Mouse (Mus musculus): ENCODE measurements around the gene Peg3. TPM values are rescaled to one million over a fixed set of nuclear protein-coding genes. Genes with fewer than 3 reads are reported as not detected.
"Not testable (repeated sequence)": the region's sequence is repeated elsewhere in the genome, so short reads cannot be mapped to it uniquely, and the experiment has no call there.

Gene Peg3
- polyA plus RNA-seq (2015; fragmentation: Nextera tagmentation; extraction: Ambion mirVana): 51.1 and 58.7 TPM in 2 replicates

GRCm38 (mm10) chr7:6730241-6730640, at the start of gene Peg3, which contains the start of gene Usp29:
Gene Peg3, minus strand, starts transcription at chr7:6730431.
Gene Usp29, plus strand, starts transcription at chr7:6730578.
- peaks cover 19% of the 10 kb centered on the region for H3K9me3 ChIP-seq
- no peaks in the 10 kb centered on the region for H3K27me3 ChIP-seq
- peaks cover 5% of the 10 kb centered on the region; the same call in 1 of the 2 replicates for H3K36me3 ChIP-seq
- H3K27ac ChIP-seq (replicated peaks): peak within 1 kb of the TSS; percentile 98
- WGBS: 50% methylated on average over 24 of the region's 24 CpGs
- H3K4me1 ChIP-seq: no peaks in the 10 kb centered on the region; the same call in 1 of the 2 replicates
- peak; percentile 42 for ATAC-seq (replicated peaks)
- H3K4me3 ChIP-seq: peak within 1 kb of the TSS; percentile 60
- H3K9ac ChIP-seq (replicated peaks): peak within 1 kb of the TSS; percentile 64
- peak within 1 kb of the TSS; percentile 52 for H3K4me2 ChIP-seq (replicated peaks)

- peaks cover 20% of the 10 kb centered on the region for H3K4me1 ChIP-seq
- no peak overlapping the region for H3K27ac ChIP-seq (replicated peaks)
- no peaks in the 10 kb centered on the region for H3K9me3 ChIP-seq
- no peaks in the 10 kb centered on the region for H3K36me3 ChIP-seq
- no peaks in the 10 kb centered on the region for H3K27me3 ChIP-seq
- H3K4me2 ChIP-seq (replicated peaks): no peak overlapping the region
- H3K9ac ChIP-seq (replicated peaks): no peak overlapping the region
- 90% methylated on average over 5 of the region's 5 CpGs for WGBS
- H3K4me3 ChIP-seq: no peak overlapping the region
- no peak for ATAC-seq (replicated peaks)
Observed at GRCm38 (mm10) chr7:6779172-6779571, 48.9 kb upstream of the Peg3 start.

- no peak overlapping the region for H3K27ac ChIP-seq (replicated peaks)
- H3K4me2 ChIP-seq (replicated peaks): no peak overlapping the region
- no peak overlapping the region for H3K9ac ChIP-seq (replicated peaks)
- ATAC-seq (replicated peaks): no peak
- no peaks in the 10 kb centered on the region for H3K27me3 ChIP-seq
- WGBS: 62% methylated on average over 4 of the region's 4 CpGs
- no peaks in the 10 kb centered on the region for H3K9me3 ChIP-seq
- peaks cover 18% of the 10 kb centered on the region for H3K4me1 ChIP-seq
- no peaks in the 10 kb centered on the region for H3K36me3 ChIP-seq
- H3K4me3 ChIP-seq: no peak overlapping the region
Observed at GRCm38 (mm10) chr7:6777689-6778088, 47.5 kb upstream of the Peg3 start.

GRCm38 (mm10) chr7:6777107-6777506, 46.9 kb upstream of the Peg3 start:
- 57% methylated on average over 2 of the region's 2 CpGs for WGBS
- Histone ChIP-seq H3K27ac (replicated peaks) (peak overlapping the region; percentile 6; the same call in 1 of the 2 replicates), H3K4me2 (replicated peaks) (no peak overlapping the region)

GRCm38 (mm10) chr7:6776314-6777059, 46.3 kb upstream of the Peg3 start:
- ATAC-seq (replicated peaks): no peak
- Histone ChIP-seq H3K9me3 (no peaks in the 10 kb centered on the region), H3K9ac (replicated peaks) (no peak overlapping the region), H3K27ac (replicated peaks) (peak overlapping the region; percentile 6; the same call in 1 of the 2 replicates), H3K4me3 (no peak overlapping the region), H3K27me3 (no peaks in the 10 kb centered on the region), H3K4me2 (replicated peaks) (no peak overlapping the region), H3K4me1 (peaks cover 15% of the 10 kb centered on the region), H3K36me3 (no peaks in the 10 kb centered on the region)
- 83% methylated on average over 10 of the region's 10 CpGs for WGBS

More at GRCm38 (mm10) chr7:6777107-6777506, 46.9 kb upstream of the Peg3 start:
- no peak for ATAC-seq (replicated peaks)
- Histone ChIP-seq H3K4me1 (peaks cover 18% of the 10 kb centered on the region), H3K9me3 (no peaks in the 10 kb centered on the region), H3K36me3 (no peaks in the 10 kb centered on the region), H3K4me3 (no peak overlapping the region), H3K9ac (replicated peaks) (no peak overlapping the region), H3K27me3 (no peaks in the 10 kb centered on the region)

- not testable (repeated sequence) for H3K4me3 ChIP-seq; H3K9ac ChIP-seq (replicated peaks); H3K9me3 ChIP-seq; H3K27me3 ChIP-seq; ATAC-seq (replicated peaks); H3K27ac ChIP-seq (replicated peaks); H3K4me2 ChIP-seq (replicated peaks); H3K36me3 ChIP-seq
- H3K4me1 ChIP-seq: peaks cover 17% of the 10 kb centered on the region
- 81% methylated on average over 11 of the region's 11 CpGs for WGBS
Observed at GRCm38 (mm10) chr7:6773865-6774413, 43.7 kb upstream of the Peg3 start.

GRCm38 (mm10) chr7:6770286-6770685, 40.1 kb upstream of the Peg3 start:
- no peaks in the 10 kb centered on the region for H3K36me3 ChIP-seq
- no peaks in the 10 kb centered on the region for H3K27me3 ChIP-seq
- no peak overlapping the region for H3K9ac ChIP-seq (replicated peaks)
- H3K4me3 ChIP-seq: no peak overlapping the region
- WGBS: 10% methylated on average over 8 of the region's 8 CpGs
- H3K27ac ChIP-seq (replicated peaks): no peak overlapping the region
- H3K9me3 ChIP-seq: no peaks in the 10 kb centered on the region
- no peak overlapping the region for H3K4me2 ChIP-seq (replicated peaks)
- ATAC-seq (replicated peaks): 0 out of 2 replicates have a peak, but pooled peaks have one; percentile 29
- peaks cover 5% of the 10 kb centered on the region; the same call in 1 of the 2 replicates for H3K4me1 ChIP-seq

- ATAC-seq (replicated peaks): no peak
- no peaks in the 10 kb centered on the region for H3K9me3 ChIP-seq
- no peak overlapping the region for H3K4me2 ChIP-seq (replicated peaks)
- WGBS: 68% methylated on average over 5 of the region's 5 CpGs
- no peak overlapping the region for H3K4me3 ChIP-seq
- peaks cover 3% of the 10 kb centered on the region; the same call in 1 of the 2 replicates for H3K4me1 ChIP-seq
- H3K36me3 ChIP-seq: no peaks in the 10 kb centered on the region
- no peak overlapping the region for H3K27ac ChIP-seq (replicated peaks)
- no peaks in the 10 kb centered on the region for H3K27me3 ChIP-seq
- no peak overlapping the region for H3K9ac ChIP-seq (replicated peaks)
Observed at GRCm38 (mm10) chr7:6765240-6765639, 35.0 kb upstream of the Peg3 start.

GRCm38 (mm10) chr7:6760170-6760569, 29.9 kb upstream of the Peg3 start:
- H3K4me2 ChIP-seq (replicated peaks): no peak overlapping the region
- no peak overlapping the region for H3K27ac ChIP-seq (replicated peaks)
- no peak overlapping the region for H3K9ac ChIP-seq (replicated peaks)
- no peaks in the 10 kb centered on the region for H3K4me1 ChIP-seq
- H3K9me3 ChIP-seq: no peaks in the 10 kb centered on the region
- H3K27me3 ChIP-seq: no peaks in the 10 kb centered on the region
- 20% methylated on average over 6 of the region's 6 CpGs for WGBS
- ATAC-seq (replicated peaks): no peak
- no peak overlapping the region for H3K4me3 ChIP-seq
- H3K36me3 ChIP-seq: no peaks in the 10 kb centered on the region

GRCm38 (mm10) chr7:6759698-6760097, 29.5 kb upstream of the Peg3 start:
- no peaks in the 10 kb centered on the region for H3K4me1 ChIP-seq
- H3K9me3 ChIP-seq: no peaks in the 10 kb centered on the region
- no peak overlapping the region for H3K4me2 ChIP-seq (replicated peaks)
- no peak for ATAC-seq (replicated peaks)
- H3K4me3 ChIP-seq: no peak overlapping the region
- 73% methylated on average over 12 of the region's 12 CpGs for WGBS
- no peak overlapping the region for H3K9ac ChIP-seq (replicated peaks)
- no peaks in the 10 kb centered on the region for H3K27me3 ChIP-seq
- H3K36me3 ChIP-seq: no peaks in the 10 kb centered on the region
- H3K27ac ChIP-seq (replicated peaks): no peak overlapping the region

GRCm38 (mm10) chr7:6756777-6757291, 26.6 kb upstream of the Peg3 start:
- H3K9ac ChIP-seq (replicated peaks): no peak overlapping the region
- 0 out of 2 replicates have a peak, but pooled peaks cover 6% of the 10 kb centered on the region for H3K4me1 ChIP-seq
- 90% methylated on average over 4 of the region's 4 CpGs for WGBS
- ATAC-seq (replicated peaks): no peak
- no peaks in the 10 kb centered on the region for H3K9me3 ChIP-seq
- H3K27me3 ChIP-seq: no peaks in the 10 kb centered on the region
- no peak overlapping the region for H3K4me3 ChIP-seq
- no peak overlapping the region for H3K27ac ChIP-seq (replicated peaks)
- no peak overlapping the region for H3K4me2 ChIP-seq (replicated peaks)
- H3K36me3 ChIP-seq: no peaks in the 10 kb centered on the region

GRCm38 (mm10) chr7:6753440-6753839, 23.2 kb upstream of the Peg3 start:
- 0% methylated on average over 4 of the region's 4 CpGs for WGBS
- peak; percentile 82 for ATAC-seq (replicated peaks)
- no peaks in the 10 kb centered on the region for H3K27me3 ChIP-seq
- H3K4me1 ChIP-seq: peaks cover 10% of the 10 kb centered on the region; the same call in 1 of the 2 replicates
- no peaks in the 10 kb centered on the region for H3K36me3 ChIP-seq
- H3K9me3 ChIP-seq: no peaks in the 10 kb centered on the region
- peak overlapping the region; percentile 37; the same call in 1 of the 2 replicates for H3K27ac ChIP-seq (replicated peaks)
- no peak overlapping the region for H3K4me3 ChIP-seq
- no peak overlapping the region for H3K9ac ChIP-seq (replicated peaks)
- H3K4me2 ChIP-seq (replicated peaks): no peak overlapping the region

Measured in forebrain, embryonic 15.5 days (tissue).